Mouse (Mus musculus): Measurements from ENCODE around the gene Arf3.

The Arf3 gene

DNA sequence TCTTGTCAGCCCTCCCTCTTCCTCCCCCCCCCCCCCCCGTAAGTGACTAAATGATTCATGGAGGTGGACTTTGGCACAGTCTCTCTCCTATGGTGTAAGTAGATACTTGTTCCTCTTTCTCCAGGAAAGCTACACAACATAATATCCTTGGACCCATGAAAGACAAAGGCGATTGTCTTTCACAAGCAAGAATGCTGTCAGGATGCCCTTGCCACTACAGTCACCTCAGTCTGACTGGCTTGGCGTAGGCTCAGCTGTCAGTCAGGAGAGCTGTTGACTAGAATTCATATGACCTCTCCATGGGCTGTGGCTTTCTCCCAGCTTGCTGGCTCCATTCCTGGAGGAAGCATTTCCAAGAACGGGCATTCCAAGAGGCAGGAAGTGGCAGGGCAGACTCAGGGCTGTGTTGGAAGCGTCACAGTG is 48.8 kb downstream of the Arf3 start:
- no peak for DNase-seq

DNA sequence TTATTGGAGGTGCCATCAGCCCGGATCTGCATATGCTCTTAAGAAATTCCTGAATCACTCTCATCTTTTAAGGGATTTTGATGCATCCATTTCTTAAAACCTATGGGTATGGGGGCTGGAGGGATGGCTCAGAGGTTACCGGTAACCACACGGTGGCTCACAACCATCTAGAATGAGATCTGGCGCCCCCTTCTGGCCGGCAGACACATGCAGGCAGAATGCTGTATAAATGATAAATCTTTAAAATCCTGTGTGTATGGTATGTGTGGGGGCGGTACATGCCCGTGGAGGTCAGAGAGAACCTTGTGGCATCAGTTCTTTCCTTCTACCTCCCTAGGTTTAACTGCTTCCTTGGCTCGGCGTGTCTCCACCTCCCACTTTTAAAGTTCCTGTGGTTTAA is 52.6 kb downstream of the Arf3 start:
- DNase-seq, result peak; percentile 53

DNA sequence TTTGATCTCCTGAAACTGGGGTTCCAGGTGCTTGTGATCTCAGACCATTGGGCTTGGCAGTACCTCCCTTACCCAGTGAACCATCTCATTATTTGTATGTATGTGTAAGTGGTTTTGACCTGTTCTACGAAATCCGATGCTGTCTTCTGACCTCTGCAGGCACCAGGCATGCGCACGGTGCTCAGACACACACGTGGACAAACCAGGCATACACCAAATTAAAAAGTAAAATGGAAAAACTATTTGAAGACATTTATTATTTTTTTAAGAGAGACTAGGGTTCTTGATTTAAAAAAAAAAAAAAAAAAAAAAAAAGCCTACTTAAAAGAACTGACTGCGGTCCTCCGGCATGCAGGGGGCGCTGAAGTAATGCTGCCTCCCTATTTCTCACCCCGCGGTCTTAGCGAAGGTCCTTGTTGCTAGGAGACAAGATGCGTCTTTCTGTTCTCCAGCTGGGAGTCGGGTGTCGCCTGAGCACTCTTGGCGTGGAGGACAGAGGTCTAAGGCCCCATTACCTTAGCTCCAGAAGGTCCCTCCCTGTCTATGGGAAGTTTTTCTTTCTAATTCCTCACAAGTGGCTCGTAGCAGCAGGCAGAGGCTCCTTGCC is 55.1 kb downstream of the Arf3 start, which contains the start of gene Ccdc65:
Ccdc65 (plus strand) TSS at position 442 of the 607 bp plus-strand sequence.
- peak; percentile 79 for DNase-seq

DNA sequence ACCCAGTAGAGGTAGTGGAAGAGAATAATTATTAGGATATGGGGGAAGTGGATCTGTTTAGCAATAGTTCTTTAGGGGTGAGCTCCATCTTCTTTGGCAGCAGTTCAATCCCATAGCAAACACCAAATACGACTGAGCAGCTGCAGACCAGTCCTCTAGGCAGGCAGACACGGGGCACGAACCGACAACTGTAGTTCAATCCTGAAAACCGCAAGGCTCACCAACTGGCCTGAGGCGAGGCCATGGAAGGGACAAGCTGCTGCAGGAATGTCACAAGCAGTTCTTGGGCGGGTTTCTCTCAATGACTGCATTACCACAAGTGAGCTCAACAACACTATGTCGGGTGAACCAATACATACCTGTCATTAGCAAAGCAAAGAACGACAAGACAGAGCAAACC is 58.7 kb downstream of the Arf3 start:
- DNase-seq, result no peak

DNA sequence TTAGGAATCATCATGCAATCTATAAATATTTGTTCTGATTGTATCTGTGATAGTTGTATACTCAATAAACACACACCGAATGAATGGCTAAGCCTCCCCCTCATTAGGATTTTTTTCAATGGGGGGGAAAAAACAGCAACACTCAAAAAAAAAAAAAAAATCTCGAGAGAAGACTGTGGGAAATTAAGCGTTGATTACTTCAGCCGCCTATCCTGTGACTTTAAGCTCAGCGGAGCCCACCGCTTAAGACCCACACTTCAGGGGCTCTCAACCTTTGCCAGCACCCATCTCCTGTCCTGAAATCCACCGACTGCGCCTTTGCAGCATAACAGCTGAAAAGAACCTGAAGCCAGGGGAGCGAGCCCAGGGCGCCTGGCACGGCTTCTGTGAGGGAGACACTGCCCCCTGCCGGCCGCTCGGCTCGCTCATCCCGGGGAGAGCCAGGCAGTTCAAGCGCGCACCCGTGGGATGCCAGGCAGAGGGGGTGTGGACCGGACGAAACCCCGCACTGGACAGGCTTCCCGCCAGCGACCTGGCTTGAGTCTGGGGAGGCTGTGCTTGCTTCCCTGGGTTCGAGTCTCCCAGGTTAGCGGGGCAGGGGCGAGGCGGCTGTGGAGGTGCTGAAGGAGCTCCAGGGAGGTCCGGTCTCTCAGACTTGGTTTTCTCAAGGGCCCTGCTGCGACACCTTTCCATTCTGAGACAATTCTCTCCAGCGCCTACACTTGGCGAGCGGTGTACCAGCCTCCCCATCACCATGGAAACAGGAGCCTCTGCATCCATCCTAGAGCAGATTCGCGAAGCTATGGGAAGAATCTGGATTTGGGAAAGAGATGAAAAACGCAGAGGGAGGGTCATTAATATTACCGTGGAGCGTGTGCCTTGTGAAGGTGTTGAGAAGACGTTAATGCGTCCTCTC is 63.6 kb downstream of the Arf3 start:
- peak; percentile 85 for DNase-seq

DNA sequence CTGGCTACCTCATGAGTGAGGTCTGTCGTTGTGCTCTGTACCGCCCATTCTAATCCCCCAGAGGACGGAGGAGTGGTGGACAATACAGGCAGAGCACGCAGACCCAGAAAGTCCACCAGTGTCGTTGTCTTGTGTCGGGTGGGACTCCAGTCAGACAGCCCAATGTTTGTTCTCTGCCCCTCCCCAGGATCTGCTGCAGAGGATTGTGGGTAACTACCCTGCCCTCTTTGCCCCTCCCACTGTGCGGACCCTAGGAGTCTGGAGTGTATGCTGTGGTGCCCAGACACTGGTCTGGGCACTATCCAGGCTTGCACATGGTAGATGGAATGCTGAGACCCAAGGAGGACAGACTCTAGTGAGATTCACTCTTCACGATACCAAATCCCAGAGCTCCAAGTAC is 66.8 kb downstream of the Arf3 start:
- DNase-seq, result no peak

DNA sequence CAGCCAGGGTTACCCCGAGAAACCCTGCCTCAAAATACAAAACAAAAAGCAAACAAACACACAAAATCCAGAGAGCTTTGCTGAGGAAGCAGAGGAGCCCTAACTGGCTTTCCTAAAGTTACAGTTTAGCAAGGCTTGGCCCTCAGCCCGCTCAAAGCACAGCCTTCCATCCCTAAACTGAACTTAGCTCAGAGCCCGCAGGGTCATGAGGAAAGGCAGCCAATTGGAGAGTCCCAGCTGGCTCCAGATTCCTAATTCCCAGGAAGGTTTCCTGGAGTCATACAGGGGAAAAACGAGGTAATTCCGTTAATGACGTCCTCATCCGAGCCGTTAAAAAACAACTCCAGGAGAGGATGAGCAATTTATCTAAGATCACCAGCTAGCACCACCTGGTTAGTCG is 67.3 kb downstream of the Arf3 start:
- no peak for DNase-seq

DNA sequence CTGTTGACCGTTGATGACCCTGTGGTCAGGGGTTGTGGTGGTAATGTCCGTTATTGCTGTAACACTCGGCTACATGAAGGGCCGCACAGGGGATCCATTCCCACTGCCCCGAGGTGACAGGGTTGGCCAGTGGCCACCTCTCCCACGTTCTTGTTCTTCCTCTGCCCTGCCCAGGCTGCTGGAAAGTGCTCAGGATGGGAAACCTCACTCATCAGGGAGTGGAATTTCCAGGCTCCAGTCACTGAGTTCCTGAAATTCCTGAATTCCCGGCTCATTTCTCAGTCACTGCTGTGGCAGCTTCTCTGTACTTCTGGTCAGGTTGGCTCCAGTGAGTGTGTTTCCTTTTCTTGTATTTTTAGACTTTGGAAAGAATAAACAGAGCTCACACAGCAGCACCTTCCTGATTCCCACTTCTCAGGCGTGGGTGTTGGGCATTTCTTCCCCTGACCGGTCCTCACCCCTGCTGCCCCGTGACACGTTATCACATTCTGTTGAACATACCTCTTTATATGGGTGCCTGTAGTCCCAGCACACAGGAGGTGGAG is 70.8 kb downstream of the Arf3 start:
- DNase-seq, result no peak

DNA sequence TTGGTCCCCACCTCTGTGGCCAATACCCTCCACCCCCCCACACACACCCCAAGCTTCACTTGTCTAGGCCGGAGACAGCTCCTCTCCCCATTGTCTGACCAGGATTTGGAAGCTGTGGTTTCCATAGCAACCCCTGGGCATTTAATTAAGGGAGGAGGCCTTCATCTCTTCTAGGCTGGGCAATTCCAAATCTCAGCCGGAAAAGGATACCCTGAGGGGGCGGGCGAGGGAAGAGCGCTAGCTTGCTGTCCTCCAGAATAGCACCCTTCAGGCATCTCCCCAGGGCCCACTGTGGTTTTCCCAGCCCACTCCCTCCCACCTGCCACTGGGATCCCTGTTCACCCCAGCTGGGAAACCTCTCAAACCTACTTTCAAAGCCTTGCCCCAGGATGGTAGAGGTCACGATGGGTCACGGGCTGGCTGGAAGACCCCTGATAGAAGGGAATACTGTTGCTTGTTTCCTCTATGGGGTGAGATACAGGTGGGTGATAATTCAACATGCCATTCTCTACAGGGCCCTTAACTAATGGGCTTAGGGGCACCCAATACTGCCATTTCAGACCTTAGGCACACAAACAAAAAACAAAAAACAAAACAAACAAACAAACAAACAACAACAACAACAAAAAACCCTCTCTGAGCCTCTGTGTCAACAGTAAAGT is 71.4 kb downstream of the Arf3 start:
- no peak for DNase-seq

DNA sequence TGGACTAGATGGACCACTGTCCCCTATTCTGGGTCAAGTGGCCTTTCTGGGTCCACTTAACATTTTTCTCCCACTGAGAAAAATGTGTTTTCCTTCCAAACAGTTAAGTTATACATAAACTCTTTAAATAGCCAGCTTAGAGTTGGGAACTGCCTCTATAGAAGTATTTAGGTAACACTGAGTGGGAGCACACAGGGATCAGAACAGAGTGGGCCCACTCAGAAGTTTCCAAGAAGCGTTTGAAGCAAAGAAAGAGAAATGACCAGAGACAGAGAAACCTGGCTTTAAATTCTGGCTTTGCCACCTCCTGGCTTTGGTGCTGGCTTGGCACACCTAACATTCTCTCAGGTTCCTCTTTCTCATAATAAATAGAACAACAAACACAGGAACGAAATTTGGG is 73.3 kb downstream of the Arf3 start:
- DNase-seq, result no peak
